Mouse (Mus musculus): Measurements from ENCODE around the gene Zfp354a. TPM values are rescaled to one million over a fixed set of nuclear protein-coding genes. Genes with fewer than 3 reads are reported as not detected.

The Zfp354a gene
- polyA plus RNA-seq, 1 experiment from 2014 or later = 13.2 TPM

DNA sequence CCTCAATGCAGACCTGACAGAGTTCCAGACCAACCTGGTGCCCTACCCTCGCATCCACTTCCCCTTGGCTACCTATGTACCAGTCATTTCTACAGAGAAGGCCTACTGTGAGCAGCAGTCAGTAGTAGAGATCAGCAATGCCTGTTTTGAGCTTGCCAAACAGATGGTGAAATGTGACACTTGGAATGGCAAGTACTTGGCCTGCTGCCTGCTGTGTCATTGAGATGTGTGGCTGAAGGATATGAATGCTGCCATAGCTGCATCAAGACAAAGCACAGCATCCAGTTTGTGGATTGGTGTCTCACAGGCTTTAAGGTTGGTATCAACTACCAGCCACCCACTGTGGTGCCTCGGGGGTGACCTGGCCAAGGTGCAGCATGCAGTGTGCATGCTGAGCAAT lies 48.2 kb downstream of the Zfp354a start:
- Histone ChIP-seq H3K27me3 (replicated peaks; ENCODE audit: control insufficient read depth, insufficient read depth, low read length) (no peaks in the 10 kb centered on the region), H3K9me3 (ENCODE audit: control insufficient read depth, low read length) (no peaks in the 10 kb centered on the region), H3K4me2 (ENCODE audit: low read length) (no peak overlapping the region), H3K9ac (ENCODE audit: low read depth, low read length) (no peak overlapping the region), H3K36me3 (ENCODE audit: control insufficient read depth, insufficient read depth, low read length) (no peaks in the 10 kb centered on the region), H3K27ac (ENCODE audit: low read depth, low read length) (no peak overlapping the region), H3K4me3 (ENCODE audit: low read length) (no peak overlapping the region), H3K4me1 (ENCODE audit: control insufficient read depth, insufficient read depth, low read depth, low read length) (no peaks in the 10 kb centered on the region)
- ATAC-seq = no peak
- WGBS = 65% methylated on average over 2 of the region's 2 CpGs

- Histone ChIP-seq H3K36me3 (ENCODE audit: control insufficient read depth, insufficient read depth, low read length) (no peaks in the 10 kb centered on the region), H3K27me3 (replicated peaks; ENCODE audit: control insufficient read depth, insufficient read depth, low read length) (no peaks in the 10 kb centered on the region), H3K27ac (ENCODE audit: low read depth, low read length) (no peak overlapping the region), H3K9me3 (ENCODE audit: control insufficient read depth, low read length) (no peaks in the 10 kb centered on the region), H3K4me3 (ENCODE audit: low read length) (no peak overlapping the region), H3K9ac (ENCODE audit: low read depth, low read length) (no peak overlapping the region), H3K4me2 (ENCODE audit: low read length) (no peak overlapping the region), H3K4me1 (ENCODE audit: control insufficient read depth, insufficient read depth, low read depth, low read length) (no peaks in the 10 kb centered on the region)
- 71% methylated on average over 3 of the region's 3 CpGs for WGBS
- ATAC-seq = no peak
Measured at GRCm38 (mm10) chr11:51110621-51111020, 51.6 kb downstream of the Zfp354a start.

Other genes with a start within 250 kb of the Zfp354a start
- gene Zfp354c, start 231.5 kb upstream of the Zfp354a start, polyA plus RNA-seq (2015; fragmentation: Nextera tagmentation; extraction: Ambion mirVana) = 45.5 and 55.0 TPM in 2 replicates
- gene Zfp879, start 217.7 kb upstream of the Zfp354a start, polyA plus RNA-seq (2015; fragmentation: Nextera tagmentation; extraction: Ambion mirVana) = 1.6 and 2.1 TPM in 2 replicates
- gene Grm6, start 208.6 kb upstream of the Zfp354a start, polyA plus RNA-seq (2015; fragmentation: Nextera tagmentation; extraction: Ambion mirVana) = 0.04 TPM in 1 of 2 replicates, not detected in the other
- gene Zfp454, start 171.6 kb upstream of the Zfp354a start, polyA plus RNA-seq (2015; fragmentation: Nextera tagmentation; extraction: Ambion mirVana) = 10.8 and 11.1 TPM in 2 replicates
- gene Zfp2, start 143.1 kb upstream of the Zfp354a start, polyA plus RNA-seq (2015; fragmentation: Nextera tagmentation; extraction: Ambion mirVana) = 41.3 and 42.6 TPM in 2 replicates
- 4.7 and 4.9 TPM in 2 replicates for gene Zfp354b, start 127.6 kb upstream of the Zfp354a start, polyA plus RNA-seq (2015; fragmentation: Nextera tagmentation; extraction: Ambion mirVana)
- not detected in 2 replicates for gene 4933414I15Rik, start 115.5 kb upstream of the Zfp354a start, polyA plus RNA-seq (2015; fragmentation: Nextera tagmentation; extraction: Ambion mirVana)
- gene Prop1, start 105.5 kb upstream of the Zfp354a start, polyA plus RNA-seq (2015; fragmentation: Nextera tagmentation; extraction: Ambion mirVana) = not detected in 2 replicates
- not detected in 2 replicates for gene Olfr1378, start 92.7 kb upstream of the Zfp354a start, polyA plus RNA-seq (2015; fragmentation: Nextera tagmentation; extraction: Ambion mirVana)
- not detected in 2 replicates for gene Olfr1377, start 77.3 kb upstream of the Zfp354a start, polyA plus RNA-seq (2015; fragmentation: Nextera tagmentation; extraction: Ambion mirVana)
- not detected in 2 replicates for gene Olfr51, start 55.7 kb upstream of the Zfp354a start, polyA plus RNA-seq (2015; fragmentation: Nextera tagmentation; extraction: Ambion mirVana)
- gene Olfr54, start 45.0 kb upstream of the Zfp354a start, polyA plus RNA-seq (2015; fragmentation: Nextera tagmentation; extraction: Ambion mirVana) = not detected in 2 replicates
- gene Olfr1375, start 11.1 kb upstream of the Zfp354a start, polyA plus RNA-seq (2015; fragmentation: Nextera tagmentation; extraction: Ambion mirVana) = not detected in 2 replicates
- gene Gm12569, start 161.2 kb downstream of the Zfp354a start, polyA plus RNA-seq (2015; fragmentation: Nextera tagmentation; extraction: Ambion mirVana) = not detected in 2 replicates
- gene Clk4, start 202.5 kb downstream of the Zfp354a start, polyA plus RNA-seq (2015; fragmentation: Nextera tagmentation; extraction: Ambion mirVana) = 113 and 121 TPM in 2 replicates
- 0.24 and 0.30 TPM in 2 replicates for gene BC049762, start 203.8 kb downstream of the Zfp354a start, polyA plus RNA-seq (2015; fragmentation: Nextera tagmentation; extraction: Ambion mirVana)
- gene Col23a1, start 230.7 kb downstream of the Zfp354a start, polyA plus RNA-seq (2015; fragmentation: Nextera tagmentation; extraction: Ambion mirVana) = 4.4 and 6.1 TPM in 2 replicates

All from hindbrain, embryonic 16.5 days (tissue).